Mouse (Mus musculus) neural tube, embryonic 10.5 days (tissue): ENCODE measurements at regions not wholly inside any gene's neighbourhood (a gene's known extent, or its start where the extent isn't known, plus 50 kb on each side); places are given as distances from the start of the nearest gene placed in this dataset.

Experiments used
- DNase-seq: peaks from one replicate; pipeline ENCODE4 v3.0.0-alpha.2; 2017; ENCODE audit warnings: low spot score; ENCODE audit errors: extremely low spot score

DNA sequence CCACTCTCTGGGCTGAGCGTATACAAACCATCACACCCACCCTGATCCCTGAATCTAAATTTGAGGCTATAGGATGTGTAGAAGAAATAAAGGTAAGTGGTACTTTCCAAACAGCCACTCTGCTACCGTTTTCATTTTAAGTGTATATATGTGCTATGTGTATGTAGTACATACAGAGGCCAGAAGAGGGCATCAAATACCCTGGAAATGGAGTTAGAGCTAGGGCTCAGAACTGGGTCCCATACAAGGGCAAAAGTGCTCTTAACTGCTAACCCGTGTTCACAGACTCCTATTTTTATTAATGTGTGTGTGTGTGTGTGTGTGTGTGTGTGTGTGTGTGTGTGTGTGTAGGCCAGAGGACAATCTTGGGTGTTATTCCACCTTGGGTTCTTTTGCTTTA is 51.6 kb upstream of the Lrfn2 start:
- no peak for DNase-seq

DNA sequence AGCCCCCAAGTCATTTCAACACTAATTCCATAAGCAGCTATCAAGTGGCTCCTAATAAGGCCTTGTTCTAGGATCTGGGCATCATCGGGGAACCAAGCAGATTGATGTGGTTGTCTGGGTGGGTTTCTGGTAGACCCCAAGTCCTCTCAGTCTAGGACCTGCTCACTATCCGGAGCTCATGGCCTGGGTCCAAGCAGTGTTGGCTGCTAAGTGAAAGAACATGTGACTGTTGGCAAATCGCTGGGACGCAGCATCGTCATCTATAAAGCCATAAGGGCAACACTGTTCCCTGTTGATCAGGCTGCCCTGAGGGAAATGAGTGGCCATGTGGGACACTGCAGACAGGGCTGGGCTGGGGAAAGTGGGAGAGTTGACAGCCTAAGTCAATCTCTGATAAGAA is 50.2 kb upstream of the Lrfn2 start:
- DNase-seq = no peak
